Mouse (Mus musculus) CH12.LX (cell line): ENCODE results near the gene Spopl.
"Not testable (repeated sequence)": the region's sequence is repeated elsewhere in the genome, so short reads cannot be mapped to it uniquely, and the experiment has no call there.

Source experiments
- CTCF ChIP-seq, 2 experiments: IDR thresholded peaks in 1 of 2; conservative IDR thresholded peaks in 1 of 2; 2 replicates each; pipeline ENCODE4 v1.5.1; 2011 to 2012; ENCODE audit warnings: low read depth in 2 of 2, low read length in 2 of 2, improper control_type of control experiment in 1 of 2, inconsistent platforms in 1 of 2, mild to moderate bottlenecking in 1 of 2, moderate library complexity in 1 of 2
- MEF2A ChIP-seq: IDR thresholded peaks from 2 replicates; pipeline ENCODE4 v1.6.1; 2014; ENCODE audit warnings: low read depth, mild to moderate bottlenecking, inconsistent platforms, low read length, improper control_type of control experiment, borderline replicate concordance
- NELFE ChIP-seq: IDR thresholded peaks from 2 replicates; pipeline ENCODE4 v1.6.1; 2011; ENCODE audit warnings: low read depth, low read length, improper control_type of control experiment
- USF2 ChIP-seq: conservative IDR thresholded peaks from 2 replicates; pipeline ENCODE4 v1.6.1; 2011; ENCODE audit warnings: low read depth, low read length, improper control_type of control experiment
- ZC3H11A ChIP-seq: IDR thresholded peaks from 2 replicates; pipeline ENCODE4 v1.6.1; 2012; ENCODE audit warnings: low read depth, mild to moderate bottlenecking, inconsistent platforms, low read length, improper control_type of control experiment

DNA sequence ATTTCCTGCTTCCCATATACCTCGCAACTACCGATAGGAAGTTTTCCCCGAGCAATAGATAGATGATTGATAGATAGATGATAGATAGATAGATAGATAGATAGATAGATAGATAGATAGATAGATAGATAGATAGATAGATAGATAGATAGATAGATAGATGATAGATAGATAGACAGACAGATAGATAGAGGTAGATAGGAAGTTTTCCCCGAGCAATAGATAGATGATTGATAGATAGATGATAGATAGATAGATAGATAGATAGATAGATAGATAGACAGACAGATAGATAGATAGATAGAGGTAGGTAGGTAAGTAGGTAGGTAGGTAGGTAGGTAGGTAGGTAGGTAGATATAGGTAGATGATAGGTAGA, 239 bp upstream of the Spopl start:
- TF ChIP-seq MEF2A; NELFE; CTCF (conservative IDR thresholded peaks at IDR 0.05 in 1 of 2, IDR thresholded peaks at IDR 0.05 in 1 of 2; ENCODE audit: low read depth in 2 of 2, low read length in 2 of 2); USF2; ZC3H11A: not testable (repeated sequence)
